Mouse (Mus musculus) splenic B cell, adult 2 months (primary cell): ENCODE results near the gene Phactr2.
A peak's percentile ranks its signal among the peaks of the same experiment; 100 is the strongest.

ENCODE experiments used
- DNase-seq: peaks from one replicate; pipeline ENCODE4 v3.0.0-alpha.2; 2011; ENCODE audit warnings: low read depth, low spot score
- H3K27me3 ChIP-seq: 2 replicates; pipeline ENCODE4 v1.6.1; 2012; ENCODE audit warnings: mild to moderate bottlenecking, low read length, moderate library complexity, mixed read lengths; ENCODE audit not compliant: control insufficient read depth, poor library complexity, insufficient read depth, severe bottlenecking
- H3K36me3 ChIP-seq: 2 replicates; pipeline ENCODE4 v1.6.1; 2012; ENCODE audit warnings: mild to moderate bottlenecking, low read length, moderate library complexity, mixed read lengths; ENCODE audit not compliant: control insufficient read depth, poor library complexity, insufficient read depth, severe bottlenecking

Phactr2 gene

DNA sequence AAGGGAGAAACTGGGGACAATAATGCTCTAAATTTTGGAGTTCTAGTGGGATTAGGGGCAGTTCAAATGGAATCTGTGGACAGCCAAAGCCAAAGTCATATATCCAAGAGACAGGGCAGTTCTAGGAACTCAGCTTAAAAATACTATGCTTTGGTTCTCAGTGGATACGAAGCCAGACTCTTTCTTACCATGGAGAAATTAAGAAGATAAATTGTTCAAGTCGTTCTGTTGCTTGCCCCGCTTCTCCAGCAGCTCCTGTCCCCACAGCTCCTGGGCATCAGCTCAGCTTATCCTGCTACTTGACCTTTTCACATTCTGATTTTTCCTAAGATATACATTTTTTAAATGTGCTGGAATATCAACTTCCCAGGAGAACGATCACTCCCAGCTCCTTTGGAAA lies 80.2 kb downstream of the Phactr2 start:
- Histone ChIP-seq H3K27me3 (no peaks in the 10 kb centered on the region; the same call in 1 of the 2 replicates), H3K36me3 (no peaks in the 10 kb centered on the region)
- DNase-seq: no peak

DNA sequence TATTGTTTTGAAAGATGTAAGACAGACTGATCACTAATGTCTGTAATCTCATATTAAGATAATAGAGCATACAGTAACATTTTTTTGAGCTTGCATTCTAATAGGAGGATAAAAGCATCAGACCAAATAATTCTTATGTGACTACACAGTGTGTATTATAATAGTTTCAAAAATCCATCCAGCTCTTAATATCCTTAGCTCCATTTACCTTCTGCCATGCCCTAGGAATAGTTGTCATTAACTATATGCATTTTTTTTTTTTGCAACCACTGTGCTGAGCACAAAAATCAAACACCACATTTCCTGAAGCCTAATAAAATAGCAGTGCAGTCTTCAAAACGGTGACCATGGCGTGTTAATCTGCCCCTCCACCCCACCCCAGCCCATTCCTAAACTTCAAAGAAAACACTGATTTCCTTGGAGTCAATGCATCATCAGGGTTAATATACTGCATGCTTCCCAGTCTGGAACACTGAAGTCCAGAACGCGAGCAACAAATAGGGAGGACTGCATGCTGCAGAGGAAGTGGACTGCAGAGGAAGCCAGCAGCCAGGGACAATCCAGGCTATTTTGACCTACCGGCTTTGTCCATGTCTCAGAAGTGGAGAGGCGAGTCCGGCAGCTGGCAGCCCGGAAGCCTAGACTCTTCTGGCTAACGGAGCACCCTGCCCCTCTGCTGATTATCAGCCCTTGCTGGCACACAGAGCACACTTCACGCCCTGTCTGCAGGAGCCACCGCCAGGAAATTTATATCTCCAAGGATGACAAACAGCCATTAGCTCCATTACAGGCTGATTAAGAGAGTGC lies 85.9 kb downstream of the Phactr2 start:
- Histone ChIP-seq H3K27me3 (no peaks in the 10 kb centered on the region), H3K36me3 (no peaks in the 10 kb centered on the region)
- no peak for DNase-seq

DNA sequence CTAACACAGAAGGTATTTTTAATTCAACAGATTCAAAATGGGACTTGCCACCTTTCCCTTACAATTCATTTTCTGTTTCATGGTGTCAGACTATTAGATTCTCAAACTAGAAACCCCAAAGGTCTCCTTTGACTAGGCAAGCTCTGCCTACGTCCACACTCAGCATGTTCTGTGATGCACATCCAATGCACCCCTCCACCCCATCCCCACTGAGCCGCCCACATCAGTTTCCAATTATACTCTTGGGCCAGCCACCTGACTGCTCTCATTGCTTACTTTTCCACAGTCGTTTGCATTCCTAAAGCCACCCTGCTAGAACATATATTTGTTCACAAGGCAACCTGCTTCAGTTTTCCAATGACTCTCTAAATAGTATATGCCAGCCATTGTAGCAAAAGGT lies 89.3 kb downstream of the Phactr2 start:
- Histone ChIP-seq H3K36me3 (no peaks in the 10 kb centered on the region), H3K27me3 (no peaks in the 10 kb centered on the region)
- no peak for DNase-seq

DNA sequence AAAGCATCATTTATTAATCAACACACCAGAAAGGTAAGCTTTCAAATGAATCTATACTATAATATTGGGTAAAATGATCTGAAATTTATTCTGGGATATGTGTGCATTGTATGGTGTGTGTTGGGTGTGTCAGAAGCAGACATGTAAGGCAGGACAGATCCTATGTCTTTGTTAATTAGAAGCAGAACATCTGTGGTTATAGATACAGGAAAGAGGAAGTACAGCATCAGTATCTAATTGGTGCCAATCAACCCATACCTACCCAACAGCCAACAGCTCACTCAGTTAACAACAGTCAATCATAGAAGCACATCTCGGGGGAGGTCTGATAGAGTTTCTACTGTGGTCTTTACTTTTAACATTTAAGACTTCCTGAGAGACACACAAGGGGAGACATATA lies 96.3 kb downstream of the Phactr2 start:
- H3K27me3 ChIP-seq: no peaks in the 10 kb centered on the region
- no peaks in the 10 kb centered on the region for H3K36me3 ChIP-seq
- peak; percentile 1 for DNase-seq

DNA sequence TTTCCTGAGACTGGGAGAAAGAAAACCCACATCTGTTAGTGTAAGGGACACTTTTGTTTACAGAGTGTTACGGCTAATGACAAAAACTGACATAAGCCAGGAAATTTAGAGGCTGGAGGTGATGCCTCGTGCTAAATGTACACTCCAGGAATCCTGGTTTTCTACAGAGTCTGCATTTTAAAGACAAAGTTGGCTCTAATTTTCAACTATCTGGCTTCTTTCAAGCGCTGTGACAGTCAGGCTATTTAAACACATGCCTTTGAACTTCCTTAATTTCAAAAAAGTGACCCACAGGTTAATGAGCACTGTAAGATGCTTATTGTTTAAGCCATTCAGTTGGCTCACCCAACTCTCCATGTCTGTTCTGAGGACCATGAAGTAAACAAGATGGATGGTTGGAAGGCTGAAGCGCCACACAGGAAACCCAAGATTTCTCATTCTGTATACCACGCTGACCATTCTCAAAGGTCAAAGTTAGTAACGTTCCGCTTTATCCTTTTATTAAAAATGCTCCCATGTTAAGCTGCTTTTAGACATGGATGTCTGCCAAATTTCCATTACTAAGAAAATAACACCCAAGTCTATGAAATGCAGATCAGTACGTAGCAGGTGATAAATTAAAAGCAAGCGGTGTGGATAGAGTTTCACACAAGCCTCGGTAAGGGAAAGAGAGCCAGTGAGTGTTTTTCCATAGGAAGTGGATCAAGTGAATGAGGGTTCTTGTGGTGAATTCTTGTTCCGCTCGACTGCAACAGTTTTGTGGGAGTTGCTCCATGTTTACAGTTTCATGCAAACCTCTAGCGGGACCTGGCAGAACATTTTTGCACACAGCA lies 97.6 kb downstream of the Phactr2 start:
- DNase-seq: no peak

DNA sequence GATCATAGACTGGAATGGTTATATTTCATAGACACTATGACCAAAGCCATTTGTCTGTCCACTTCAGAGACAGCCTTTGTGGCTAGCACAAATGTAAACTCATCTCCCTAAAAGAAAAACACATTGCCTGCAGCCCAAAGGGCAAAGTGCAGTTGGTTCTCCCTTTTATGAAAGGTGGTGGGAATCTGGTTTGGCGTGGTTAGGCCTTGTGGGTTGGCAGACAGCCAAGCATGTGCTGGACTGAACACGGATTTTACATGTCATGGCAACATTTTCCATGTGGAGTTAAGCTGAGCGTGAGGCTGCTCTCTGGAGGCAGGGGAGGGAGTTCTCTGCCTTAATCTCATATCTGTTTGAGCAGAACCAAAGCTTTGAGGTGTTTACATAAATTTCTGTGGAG lies 98.4 kb downstream of the Phactr2 start:
- Histone ChIP-seq H3K27me3 (no peaks in the 10 kb centered on the region), H3K36me3 (no peaks in the 10 kb centered on the region)
- DNase-seq: no peak

More for the DNA sequence above, 97.6 kb downstream of the Phactr2 start:
- Histone ChIP-seq H3K27me3 (no peaks in the 10 kb centered on the region), H3K36me3 (no peaks in the 10 kb centered on the region)

DNA sequence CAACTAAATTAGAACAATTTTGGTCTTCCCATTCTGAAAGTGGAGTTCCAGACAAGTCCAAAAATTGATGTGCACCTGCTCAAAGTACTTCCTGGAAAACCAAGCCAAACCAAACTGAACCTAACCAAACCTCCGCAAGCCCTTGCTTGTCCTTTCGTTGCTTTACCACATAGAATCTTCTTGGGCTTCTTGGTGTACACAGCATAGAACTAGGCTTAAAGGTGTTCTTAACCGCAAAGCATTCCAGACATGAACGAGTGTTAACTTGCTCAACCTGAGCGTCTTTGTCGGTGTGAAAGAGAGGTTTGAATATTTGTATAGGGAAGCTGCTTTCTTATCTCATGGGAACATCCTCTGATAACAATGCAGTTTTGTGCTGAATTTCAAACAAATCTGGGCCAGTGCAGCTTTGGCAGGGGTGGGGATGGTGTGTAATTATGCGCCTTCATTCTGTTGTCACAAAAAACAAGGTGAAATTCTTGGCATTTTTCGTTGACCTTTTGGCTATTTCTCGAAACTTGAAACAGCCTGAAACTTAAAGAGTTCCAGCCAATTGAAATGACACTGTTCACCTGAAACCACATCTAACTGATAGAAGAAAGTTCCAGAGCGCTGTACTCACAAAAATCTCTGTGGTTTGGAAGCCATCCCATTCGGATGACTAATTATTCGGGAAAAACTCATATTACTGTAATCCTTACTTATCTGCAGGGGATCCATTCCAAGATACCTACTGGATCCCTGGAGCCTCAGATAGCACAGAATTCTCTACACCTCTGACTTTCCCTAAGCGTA lies 104.4 kb downstream of the Phactr2 start:
- H3K27me3 ChIP-seq: no peaks in the 10 kb centered on the region
- no peaks in the 10 kb centered on the region for H3K36me3 ChIP-seq
- no peak for DNase-seq

DNA sequence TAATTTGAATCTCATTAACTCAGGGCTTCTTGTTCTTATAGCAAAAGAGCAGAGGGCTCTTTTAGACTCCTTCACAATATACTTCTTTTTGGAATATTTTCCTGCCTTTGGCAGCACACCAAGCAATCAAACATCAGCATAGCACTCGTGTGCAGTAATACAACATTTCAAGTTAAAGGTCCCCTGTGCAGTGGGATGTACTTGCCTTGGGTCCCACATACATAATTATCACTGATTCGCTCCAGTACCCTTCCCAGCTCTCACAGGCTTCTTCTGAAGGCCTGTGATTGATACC lies 110.0 kb downstream of the Phactr2 start:
- no peak for DNase-seq
- Histone ChIP-seq H3K36me3 (no peaks in the 10 kb centered on the region), H3K27me3 (no peaks in the 10 kb centered on the region)

DNA sequence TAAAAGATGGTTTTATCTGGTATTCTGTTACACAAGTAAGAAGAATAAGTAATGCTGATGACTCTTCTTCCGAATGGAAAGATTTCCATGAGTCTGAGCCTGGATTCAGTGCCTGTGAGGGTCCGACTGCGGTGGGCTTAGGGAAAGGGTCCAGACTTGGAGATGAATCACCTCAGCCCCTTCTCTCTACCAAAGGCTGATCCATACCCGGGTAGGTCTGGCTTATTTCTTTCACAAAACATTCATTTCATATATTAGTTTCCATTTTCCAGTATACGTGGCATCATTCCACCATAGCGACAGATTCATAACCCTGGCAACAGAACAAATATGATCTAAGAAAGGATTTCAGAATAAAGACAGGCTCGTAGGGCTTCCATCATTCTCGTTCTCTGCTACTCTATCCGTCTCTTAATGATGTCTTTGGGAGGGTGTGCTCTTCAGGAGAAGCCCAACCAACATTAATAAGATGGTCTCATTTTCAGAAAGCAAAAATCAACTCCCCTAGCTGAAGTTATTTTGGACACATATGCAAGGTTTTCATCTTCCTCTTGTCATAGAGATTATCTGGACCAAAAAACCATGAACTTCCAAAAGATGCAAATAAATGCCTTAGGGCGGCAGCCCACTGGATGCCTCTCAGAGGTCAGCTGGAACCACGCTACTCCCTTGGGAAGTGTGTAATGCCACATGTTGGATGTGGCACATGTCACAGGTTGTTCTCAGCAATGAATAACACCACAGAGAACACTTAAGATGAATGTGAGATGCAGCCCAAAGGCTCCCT lies 110.5 kb downstream of the Phactr2 start:
- DNase-seq: no peak
- no peaks in the 10 kb centered on the region for H3K36me3 ChIP-seq
- H3K27me3 ChIP-seq: no peaks in the 10 kb centered on the region

DNA sequence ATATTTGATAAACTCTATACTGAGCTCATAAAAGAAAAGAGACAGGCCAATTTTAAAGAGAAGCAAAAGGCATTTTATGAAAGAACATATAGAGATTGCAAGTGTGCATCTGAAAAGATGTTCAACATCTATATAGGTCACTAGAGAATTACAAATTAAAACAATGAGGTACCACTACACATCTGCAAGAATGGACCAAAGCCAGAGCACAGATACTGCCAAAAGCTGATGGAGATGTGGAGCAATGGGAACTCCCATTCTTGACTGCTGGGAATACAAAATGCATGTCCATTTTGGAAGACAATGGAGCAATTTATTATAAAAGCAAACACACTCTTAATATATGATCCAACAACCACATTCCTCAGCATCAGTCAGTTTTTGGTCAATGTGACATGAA lies 113.3 kb downstream of the Phactr2 start:
- H3K27me3 ChIP-seq: no peaks in the 10 kb centered on the region
- no peaks in the 10 kb centered on the region for H3K36me3 ChIP-seq
- no peak for DNase-seq

DNA sequence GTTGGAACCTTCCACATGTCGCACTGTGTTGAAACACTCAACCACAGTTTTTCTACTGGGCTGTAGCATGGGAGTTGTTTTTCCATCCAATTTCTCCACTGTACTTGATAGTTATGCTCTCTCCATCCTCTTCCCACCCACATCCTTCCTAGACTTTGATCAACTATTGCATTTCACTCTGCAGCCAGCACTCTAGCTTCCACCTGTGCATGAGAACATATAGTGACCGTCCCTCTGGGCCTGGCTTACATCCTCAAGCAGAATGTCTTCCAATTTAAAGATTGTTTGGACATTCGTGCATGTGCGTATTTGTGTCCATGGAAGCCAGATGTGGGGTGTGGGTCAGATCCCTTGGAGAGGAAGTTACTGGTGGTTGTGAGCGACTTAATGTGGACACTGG lies 114.4 kb downstream of the Phactr2 start:
- Histone ChIP-seq H3K36me3 (no peaks in the 10 kb centered on the region), H3K27me3 (no peaks in the 10 kb centered on the region)
- no peak for DNase-seq

DNA sequence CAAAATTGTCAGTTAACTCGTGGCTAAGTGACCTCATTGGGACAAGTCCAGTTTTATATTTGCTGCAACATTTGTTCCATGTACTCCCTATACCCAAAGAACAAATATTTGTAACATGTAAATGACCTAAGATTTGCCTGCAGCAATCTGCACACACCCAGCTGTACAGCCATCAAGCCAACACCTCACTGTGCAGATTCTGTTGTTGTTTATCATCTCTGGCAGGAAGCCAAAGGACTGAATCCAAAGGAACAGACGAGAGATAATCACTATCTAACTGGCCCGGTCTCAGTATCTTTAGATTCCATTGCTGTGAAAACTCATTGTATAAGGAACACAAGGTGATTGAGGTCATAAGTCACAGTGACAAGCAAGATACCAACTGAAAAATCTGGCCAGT lies 115.5 kb downstream of the Phactr2 start:
- no peak for DNase-seq
- no peaks in the 10 kb centered on the region for H3K27me3 ChIP-seq

DNA sequence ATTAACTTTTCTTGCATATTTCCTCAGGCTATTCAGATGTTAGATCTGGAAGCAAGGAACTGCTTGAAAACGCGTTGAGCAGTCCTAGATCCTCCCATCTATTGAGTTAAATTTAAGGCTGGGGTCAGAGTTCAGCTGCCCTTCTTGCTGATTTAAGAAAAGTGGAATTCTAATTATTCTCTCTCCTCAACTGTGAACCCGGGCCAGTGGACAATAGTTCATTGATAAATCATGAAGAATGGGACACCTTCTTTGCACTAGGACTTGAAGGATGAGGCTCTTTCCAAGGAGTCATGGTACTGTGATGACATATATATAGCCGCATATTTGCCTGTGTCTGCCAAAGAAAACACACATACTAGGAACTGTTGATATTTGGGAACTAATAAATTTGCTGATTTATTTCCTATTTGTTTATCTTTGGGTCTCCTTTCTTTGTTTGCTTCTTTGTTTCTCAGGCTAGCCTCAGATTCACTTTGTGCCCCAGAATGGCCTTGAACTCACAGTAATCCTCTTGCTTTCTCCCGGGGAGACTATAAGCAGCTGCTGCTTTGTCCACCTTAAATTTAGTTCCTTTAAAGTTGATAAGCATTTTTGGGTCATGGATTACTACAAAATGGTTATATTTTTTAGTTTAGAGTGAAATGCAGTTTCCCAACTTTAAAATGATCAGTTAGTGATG lies 127.5 kb downstream of the Phactr2 start:
- no peak for DNase-seq

More for the DNA sequence above, 115.5 kb downstream of the Phactr2 start:
- H3K36me3 ChIP-seq: no peaks in the 10 kb centered on the region

DNA sequence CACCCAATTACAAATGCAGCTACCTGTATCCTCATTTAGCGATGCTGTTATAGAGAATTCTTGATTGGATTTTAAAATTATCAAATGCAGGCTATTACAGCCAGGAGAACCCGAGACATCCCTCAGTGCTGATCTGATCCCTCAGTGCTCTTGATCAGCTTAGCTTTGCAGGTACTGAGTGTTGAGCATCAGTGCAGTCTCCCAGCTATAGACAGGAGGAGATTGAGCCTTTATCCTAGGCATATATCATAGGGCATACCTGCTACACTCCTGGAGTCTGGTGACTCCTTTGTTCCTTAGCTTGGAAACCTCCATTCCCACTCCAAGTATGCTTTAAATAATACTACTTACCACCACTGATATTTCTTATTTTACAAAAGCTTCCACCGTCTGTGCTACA lies 133.6 kb downstream of the Phactr2 start:
- H3K36me3 ChIP-seq: no peaks in the 10 kb centered on the region
- no peaks in the 10 kb centered on the region for H3K27me3 ChIP-seq
- no peak for DNase-seq

More for the DNA sequence above, 127.5 kb downstream of the Phactr2 start:
- Histone ChIP-seq H3K36me3 (no peaks in the 10 kb centered on the region), H3K27me3 (no peaks in the 10 kb centered on the region)
